Mouse (Mus musculus) liver, embryonic 11.5 days (tissue): Measurements from ENCODE around the gene Doc2b. TPM values are rescaled to one million over a fixed set of nuclear protein-coding genes. Genes with fewer than 3 reads are reported as not detected.
A peak's percentile ranks its signal among the peaks of the same experiment; 100 is the strongest.

Source experiments
- ATAC-seq: fragments of 200-750 bp; cut with Nextera tagmentation; replicated peaks from 2 replicates; pipeline ENCODE4 v1.8.0; 2017; ENCODE audit warnings: moderate number of reproducible peaks, mild to moderate bottlenecking, moderate TSS enrichment, moderate library complexity; ENCODE audit not compliant: low FRiP score
- DNase-seq: peaks from one replicate; pipeline ENCODE4 v3.0.0-alpha.2; 2017; ENCODE audit warnings: low spot score
- H3K27ac ChIP-seq: fragments of 300-500 bp; sonication (generic); 2 replicates; pipeline ENCODE4 v1.5.1; 2014; ENCODE audit warnings: mild to moderate bottlenecking, low read depth, low read length, control low read depth
- H3K27me3 ChIP-seq: fragments of 300-500 bp; sonication (generic); replicated peaks from 2 replicates; pipeline ENCODE4 v1.6.1; 2014; ENCODE audit warnings: low read length, mixed read lengths; ENCODE audit not compliant: control insufficient read depth, insufficient read depth
- H3K36me3 ChIP-seq: fragments of 300-500 bp; sonication (generic); 2 replicates; pipeline ENCODE4 v1.6.1; 2014; ENCODE audit warnings: mild to moderate bottlenecking, low read length, moderate library complexity, mixed read lengths; ENCODE audit not compliant: control insufficient read depth, insufficient read depth
- H3K4me1 ChIP-seq: fragments of 300-500 bp; sonication (generic); replicated peaks from 2 replicates; pipeline ENCODE4 v1.6.1; 2014; ENCODE audit warnings: low read length, mixed read lengths; ENCODE audit not compliant: control insufficient read depth, insufficient read depth
- H3K4me2 ChIP-seq: fragments of 300-500 bp; sonication (generic); 2 replicates; pipeline ENCODE4 v1.6.1; 2014; ENCODE audit warnings: mild to moderate bottlenecking, control low read depth, moderate library complexity
- H3K4me3 ChIP-seq: fragments of 300-500 bp; sonication (generic); 2 replicates; pipeline ENCODE4 v1.5.1; 2014; ENCODE audit warnings: low read depth, low read length, control low read depth
- H3K9ac ChIP-seq: fragments of 300-500 bp; sonication (generic); 2 replicates; pipeline ENCODE4 v1.6.1; 2014; ENCODE audit warnings: low read depth, low read length, control low read depth
- H3K9me3 ChIP-seq: fragments of 300-500 bp; sonication (generic); 2 replicates; pipeline ENCODE4 v1.6.1; 2016; ENCODE audit warnings: low read length, inconsistent platforms, mixed read lengths; ENCODE audit not compliant: control insufficient read depth
- WGBS: fragments of 180-500 bp; shearing (Covaris S2); extraction: QIAGEN DNeasy Blood & Tissue Kit; methylation state at CpG from one replicate; pipeline ENCODE4 v1.1.7; 2014; 5-methylcytosine and 5-hydroxymethylcytosine counted together
- polyA plus RNA-seq: library from polyadenylated mRNA; unstranded; fragments of >200 nt; fragmentation: Nextera tagmentation; extraction: Ambion mirVana; gene quantifications from 2 replicates; pipeline ENCODE4 v1.2.1, GENCODE M21; 2014

The Doc2b gene
- polyA plus RNA-seq, 1 experiment from 2014 or later = 0.10 TPM

DNA sequence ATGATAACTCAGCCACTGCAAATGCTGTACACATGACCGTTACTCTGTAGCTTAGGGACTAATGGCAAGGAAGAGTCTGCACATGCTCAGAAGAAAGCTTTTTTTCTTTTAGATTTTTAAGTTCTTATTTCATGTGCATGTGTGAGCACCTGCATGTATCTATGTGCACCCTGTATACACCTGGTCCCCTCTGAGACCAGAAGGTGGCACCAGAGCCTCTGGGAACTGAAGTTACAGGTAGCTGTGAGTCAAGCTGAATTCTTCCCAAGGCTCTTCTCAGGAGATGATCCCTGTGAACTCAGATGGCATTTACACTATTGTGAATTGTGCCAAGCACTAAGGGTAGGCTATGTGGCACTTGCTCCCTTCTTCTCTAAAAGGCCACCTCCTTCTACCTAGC is 19.9 kb downstream of the Doc2b start:
- no peak overlapping the region for H3K4me3 ChIP-seq
- no peak overlapping the region for H3K9ac ChIP-seq
- H3K4me1 ChIP-seq = no peaks in the 10 kb centered on the region
- H3K4me2 ChIP-seq = no peak overlapping the region
- 77% methylated on average over 1 of the region's 1 CpGs for WGBS
- no peak for ATAC-seq
- no peaks in the 10 kb centered on the region for H3K9me3 ChIP-seq
- no peaks in the 10 kb centered on the region for H3K36me3 ChIP-seq
- H3K27me3 ChIP-seq = no peaks in the 10 kb centered on the region; the same call in 1 of the 2 replicates
- DNase-seq = no peak
- no peak overlapping the region for H3K27ac ChIP-seq

DNA sequence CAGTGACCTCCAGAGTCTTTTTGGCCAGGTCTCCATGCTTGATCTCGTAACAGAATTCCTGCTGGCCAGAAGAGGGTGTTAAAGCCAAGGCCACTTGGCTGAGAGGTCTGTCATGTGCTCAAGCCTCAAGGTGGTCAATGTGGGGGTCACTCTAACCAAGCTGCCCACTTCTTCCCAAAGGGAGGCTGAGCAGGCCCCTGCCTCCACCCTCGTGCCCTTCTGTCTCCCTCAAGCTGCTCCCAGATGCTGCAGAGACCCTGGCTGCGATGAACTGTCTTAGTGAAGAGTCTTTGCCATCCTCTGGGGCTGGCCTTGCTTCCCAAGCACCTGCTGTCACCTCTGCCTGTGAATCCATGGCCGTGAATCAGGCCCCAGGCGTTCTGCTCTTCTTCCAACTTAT is 23.3 kb downstream of the Doc2b start:
- H3K36me3 ChIP-seq = no peaks in the 10 kb centered on the region
- 74% methylated on average over 5 of the region's 5 CpGs for WGBS
- no peak overlapping the region for H3K9ac ChIP-seq
- H3K9me3 ChIP-seq = no peaks in the 10 kb centered on the region
- H3K27me3 ChIP-seq = no peaks in the 10 kb centered on the region; the same call in 1 of the 2 replicates
- no peak for ATAC-seq
- H3K4me2 ChIP-seq = no peak overlapping the region
- H3K4me1 ChIP-seq = peaks cover 4% of the 10 kb centered on the region
- no peak for DNase-seq
- H3K27ac ChIP-seq = no peak overlapping the region
- no peak overlapping the region for H3K4me3 ChIP-seq

DNA sequence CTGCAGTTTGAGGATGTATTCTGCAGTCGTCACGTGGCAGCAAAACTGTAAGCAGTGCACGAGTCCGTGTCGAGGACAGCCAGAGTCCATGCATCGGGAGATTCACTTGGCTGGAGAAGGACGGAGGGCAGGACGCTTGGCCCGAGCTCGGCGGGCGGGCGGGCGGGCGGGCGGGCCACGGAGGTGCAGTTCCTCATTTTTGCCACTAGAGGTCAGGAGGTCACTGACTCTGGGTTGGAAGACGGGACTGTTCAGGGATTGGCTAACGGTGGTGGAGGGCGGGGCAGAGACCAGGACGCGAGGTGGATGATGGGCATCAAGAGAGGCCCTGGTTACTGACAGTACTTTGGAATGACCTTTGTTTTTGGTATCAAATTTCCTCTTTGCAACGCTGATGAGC is 26.6 kb downstream of the Doc2b start:
- peak; percentile 91 for ATAC-seq
- H3K9me3 ChIP-seq = no peaks in the 10 kb centered on the region
- no peak overlapping the region for H3K4me3 ChIP-seq
- WGBS = under 1% methylated on average over 23 of the region's 23 CpGs
- H3K36me3 ChIP-seq = peaks cover 11% of the 10 kb centered on the region
- H3K4me2 ChIP-seq = peak overlapping the region; percentile 64
- no peaks in the 10 kb centered on the region; the same call in 1 of the 2 replicates for H3K27me3 ChIP-seq
- H3K9ac ChIP-seq = peak overlapping the region; percentile 26; the same call in 1 of the 2 replicates
- peak; percentile 88 for DNase-seq
- no peak overlapping the region for H3K27ac ChIP-seq
- H3K4me1 ChIP-seq = peaks cover 4% of the 10 kb centered on the region

DNA sequence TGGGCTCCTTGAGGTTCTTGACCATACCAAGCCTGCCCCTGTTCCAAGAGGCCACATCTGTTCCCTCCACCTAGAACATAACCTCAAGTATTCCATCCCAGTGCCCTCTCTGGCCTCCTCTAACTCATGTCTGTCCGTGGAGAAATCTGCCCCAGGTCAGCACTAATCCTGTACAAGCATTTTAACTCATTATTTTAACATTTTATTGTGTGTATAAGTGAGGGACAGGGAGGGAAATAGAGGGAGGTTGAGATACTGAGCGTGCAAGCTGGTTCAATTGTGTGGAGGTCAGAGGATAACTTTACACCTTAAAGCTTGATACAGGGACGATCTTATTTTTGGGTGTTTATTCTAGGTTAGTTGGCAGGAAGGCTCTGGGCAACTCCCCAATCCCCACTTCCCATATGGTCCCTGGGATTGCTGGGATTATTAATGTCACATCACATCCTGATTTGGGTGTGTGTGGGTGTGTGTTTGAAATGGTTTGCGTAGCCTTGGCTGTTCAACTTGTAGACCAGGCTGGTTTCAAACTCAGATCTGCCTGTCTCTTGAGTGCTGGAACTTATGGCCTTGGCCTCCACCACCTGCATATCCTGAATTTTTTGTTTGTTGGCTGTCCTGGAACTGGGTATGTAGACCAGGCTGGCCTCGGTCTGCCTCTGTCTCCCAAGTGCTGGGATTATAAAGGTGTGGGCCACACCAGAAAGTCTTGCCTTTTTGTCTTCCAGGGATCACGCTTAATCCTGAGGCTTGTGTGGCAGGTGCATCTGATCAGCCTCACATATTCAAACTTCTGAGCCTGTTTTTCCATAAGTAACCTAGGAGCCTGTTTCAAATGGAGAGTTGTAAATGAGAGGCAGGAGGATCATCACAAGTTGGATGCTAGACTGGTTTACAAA is 27.5 kb downstream of the Doc2b start:
- Histone ChIP-seq H3K9ac (no peak overlapping the region), H3K9me3 (no peaks in the 10 kb centered on the region), H3K4me3 (no peak overlapping the region), H3K27ac (no peak overlapping the region), H3K4me2 (peak overlapping the region; percentile 64), H3K27me3 (no peaks in the 10 kb centered on the region; the same call in 1 of the 2 replicates), H3K4me1 (peaks cover 4% of the 10 kb centered on the region), H3K36me3 (peaks cover 11% of the 10 kb centered on the region)
- ATAC-seq = no peak
- no peak for DNase-seq
- 66% methylated on average over 6 of the region's 6 CpGs for WGBS

DNA sequence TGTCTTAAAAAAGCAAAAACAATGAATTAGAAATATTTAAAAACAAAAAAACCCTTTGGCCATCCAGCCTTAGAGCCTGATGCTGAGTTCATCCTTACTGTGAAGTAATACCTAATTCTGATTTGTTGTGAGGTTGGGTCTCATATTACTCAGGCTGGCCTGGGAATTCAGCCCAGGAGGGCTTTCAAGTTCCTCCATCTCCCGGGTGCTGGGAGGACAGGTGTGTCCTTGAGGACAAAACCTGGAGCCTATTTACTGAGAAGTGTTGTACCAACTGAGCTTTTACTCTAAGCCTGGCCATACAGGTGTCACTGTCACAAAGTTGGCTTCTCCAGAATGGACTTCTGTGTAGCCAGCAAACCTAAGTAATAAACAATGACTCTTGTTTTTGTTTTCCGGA is 28.8 kb downstream of the Doc2b start:
- 74% methylated on average over 2 of the region's 2 CpGs for WGBS
- Histone ChIP-seq H3K27ac (no peak overlapping the region), H3K9me3 (no peaks in the 10 kb centered on the region), H3K4me2 (no peak overlapping the region), H3K9ac (no peak overlapping the region), H3K4me3 (no peak overlapping the region), H3K36me3 (peaks cover 11% of the 10 kb centered on the region), H3K4me1 (peaks cover 4% of the 10 kb centered on the region), H3K27me3 (no peaks in the 10 kb centered on the region; the same call in 1 of the 2 replicates)
- no peak for ATAC-seq
- DNase-seq = no peak

DNA sequence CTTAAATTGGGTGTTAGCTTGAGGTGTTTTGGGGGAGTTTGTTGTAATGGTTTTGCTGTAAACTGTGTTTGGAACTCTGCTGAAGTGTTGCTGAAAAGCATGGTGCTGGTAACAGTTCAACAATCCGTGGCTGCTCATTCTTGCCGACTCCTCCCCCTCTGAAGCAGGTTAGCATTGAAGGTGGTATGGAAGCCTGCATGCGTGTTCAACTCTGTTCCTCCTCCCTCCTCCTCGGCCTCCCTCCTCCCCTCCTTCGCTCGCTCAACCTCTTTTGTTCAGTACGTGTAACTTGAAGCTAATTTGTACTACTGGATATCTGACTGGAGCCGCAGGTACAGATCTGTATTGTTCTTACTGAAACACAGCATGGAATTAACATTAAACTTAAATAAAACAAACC is 30.7 kb downstream of the Doc2b start:
- Histone ChIP-seq H3K4me2 (no peak overlapping the region), H3K4me1 (peaks cover 4% of the 10 kb centered on the region), H3K4me3 (no peak overlapping the region), H3K27ac (no peak overlapping the region), H3K9me3 (no peaks in the 10 kb centered on the region), H3K36me3 (peaks cover 16% of the 10 kb centered on the region), H3K27me3 (no peaks in the 10 kb centered on the region), H3K9ac (no peak overlapping the region)
- WGBS = 90% methylated on average over 8 of the region's 8 CpGs
- no peak for ATAC-seq
- DNase-seq = no peak

DNA sequence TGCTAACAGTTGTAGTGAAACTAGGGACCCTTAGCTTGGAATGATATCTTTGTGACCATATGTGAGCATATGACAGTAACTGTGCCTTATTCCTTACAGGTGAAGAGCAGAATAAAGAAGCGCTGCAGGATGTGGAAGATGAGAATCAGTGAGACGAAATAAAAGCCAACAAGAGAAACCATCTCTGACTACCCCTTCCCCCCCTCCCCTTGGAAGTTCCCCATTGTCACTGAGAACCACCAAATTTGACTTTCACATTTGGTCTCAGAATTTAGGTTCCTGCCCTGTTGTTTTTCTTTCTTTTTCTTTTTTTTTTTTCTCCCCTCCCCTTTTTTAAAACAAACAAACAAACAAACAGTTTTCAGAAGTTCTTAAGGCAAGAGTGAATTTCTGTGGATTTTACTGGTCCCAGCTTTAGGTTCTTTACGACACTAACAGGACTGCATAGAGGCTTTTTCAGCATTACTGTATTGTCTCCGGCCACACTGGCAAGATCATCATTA is 31.3 kb downstream of the Doc2b start:
- Histone ChIP-seq H3K36me3 (peaks cover 16% of the 10 kb centered on the region), H3K4me2 (no peak overlapping the region), H3K4me1 (peaks cover 4% of the 10 kb centered on the region), H3K27me3 (no peaks in the 10 kb centered on the region), H3K9me3 (no peaks in the 10 kb centered on the region), H3K9ac (no peak overlapping the region), H3K27ac (no peak overlapping the region), H3K4me3 (no peak overlapping the region)
- no peak for DNase-seq
- no peak for ATAC-seq
- WGBS = 80% methylated on average over 4 of the region's 4 CpGs

DNA sequence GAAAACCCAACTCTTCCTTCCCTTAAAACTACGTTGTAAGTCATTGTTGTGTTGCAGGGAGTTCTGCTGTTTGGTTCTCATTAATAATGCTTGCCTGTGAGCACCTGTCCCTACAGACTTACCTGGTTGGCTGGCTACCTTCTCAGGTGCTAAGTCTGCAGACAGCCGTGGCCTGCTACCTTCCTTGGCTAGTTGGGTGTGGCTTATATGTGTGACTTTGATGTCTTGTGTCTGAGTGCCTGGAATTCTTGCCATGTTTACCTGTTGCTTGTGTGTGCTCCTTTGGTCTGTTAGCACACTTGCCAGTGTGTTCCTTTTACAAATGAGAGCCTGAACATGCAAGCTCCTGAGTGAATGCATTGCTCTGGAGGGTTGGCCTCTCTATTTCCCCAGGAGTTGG is 33.1 kb downstream of the Doc2b start:
- ATAC-seq (no peak), DNase-seq (no peak)
- Histone ChIP-seq H3K9ac (no peak overlapping the region), H3K36me3 (peaks cover 27% of the 10 kb centered on the region), H3K27ac (no peak overlapping the region), H3K27me3 (no peaks in the 10 kb centered on the region), H3K4me3 (no peak overlapping the region), H3K4me2 (no peak overlapping the region), H3K9me3 (no peaks in the 10 kb centered on the region), H3K4me1 (no peaks in the 10 kb centered on the region)
- WGBS = 82% methylated on average over 2 of the region's 2 CpGs

DNA sequence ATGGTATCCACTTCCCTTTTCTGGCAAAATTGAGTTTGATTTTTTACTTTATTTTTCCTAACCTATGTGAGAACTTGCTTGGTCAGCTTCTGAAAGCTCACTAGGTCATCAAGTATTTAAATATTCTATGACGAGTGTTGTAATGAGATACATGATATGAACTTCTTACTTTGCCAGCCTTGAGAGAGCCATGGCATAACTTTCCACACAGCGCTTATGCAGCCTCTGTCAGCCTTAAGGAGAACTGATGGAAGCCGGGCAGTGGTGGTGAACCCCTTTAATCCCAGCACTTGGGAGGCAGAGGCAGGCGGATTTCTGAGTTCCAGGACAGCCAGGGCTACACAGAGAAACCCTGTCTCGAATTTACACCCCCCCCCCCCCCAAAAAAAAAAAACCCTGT is 35.1 kb downstream of the Doc2b start:
- H3K4me1 ChIP-seq = no peaks in the 10 kb centered on the region
- no peak for DNase-seq
- peaks cover 35% of the 10 kb centered on the region for H3K36me3 ChIP-seq
- WGBS = 86% methylated on average over 5 of the region's 5 CpGs
- no peak overlapping the region for H3K27ac ChIP-seq
- no peaks in the 10 kb centered on the region for H3K9me3 ChIP-seq
- no peak overlapping the region for H3K4me3 ChIP-seq
- no peaks in the 10 kb centered on the region for H3K27me3 ChIP-seq
- H3K4me2 ChIP-seq = no peak overlapping the region
- no peak for ATAC-seq
- no peak overlapping the region for H3K9ac ChIP-seq
